Mouse (Mus musculus) forelimb bud, embryonic 11.5 days (tissue): ENCODE measurements around the gene Cby3.

Experiments used
- DNase-seq: peaks from one replicate; pipeline ENCODE4 v3.0.0-alpha.2; 2012; ENCODE audit warnings: low read depth, low spot score

Cby3 gene

GRCm38 (mm10) chr11:50364548-50364947, 10.3 kb downstream of the Cby3 start:
- peak; percentile 80 for DNase-seq

GRCm38 (mm10) chr11:50365322-50365721, 11.1 kb downstream of the Cby3 start:
- no peak for DNase-seq

DNA sequence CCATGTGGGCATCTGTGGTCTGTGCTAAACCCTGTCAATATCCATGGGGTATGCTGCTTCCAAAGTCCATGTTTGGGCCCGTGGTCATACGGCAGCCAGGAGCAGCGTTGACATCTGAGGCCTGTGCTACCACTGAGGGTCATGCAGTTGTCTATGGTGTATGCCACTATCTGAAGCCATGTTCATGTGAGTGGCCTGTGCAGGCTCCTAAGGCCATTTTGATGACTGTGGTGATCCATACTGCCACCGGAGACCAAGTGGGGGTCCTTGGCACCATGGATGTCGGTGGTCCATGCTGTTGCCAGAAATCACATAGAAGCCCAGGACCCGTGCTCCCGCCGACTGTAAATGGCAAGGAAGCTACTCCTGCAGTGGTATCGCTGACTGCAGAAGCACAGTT, 13.3 kb downstream of the Cby3 start:
- DNase-seq: no peak

GRCm38 (mm10) chr11:50369360-50369911, 15.2 kb downstream of the Cby3 start:
- DNase-seq: no peak

DNA sequence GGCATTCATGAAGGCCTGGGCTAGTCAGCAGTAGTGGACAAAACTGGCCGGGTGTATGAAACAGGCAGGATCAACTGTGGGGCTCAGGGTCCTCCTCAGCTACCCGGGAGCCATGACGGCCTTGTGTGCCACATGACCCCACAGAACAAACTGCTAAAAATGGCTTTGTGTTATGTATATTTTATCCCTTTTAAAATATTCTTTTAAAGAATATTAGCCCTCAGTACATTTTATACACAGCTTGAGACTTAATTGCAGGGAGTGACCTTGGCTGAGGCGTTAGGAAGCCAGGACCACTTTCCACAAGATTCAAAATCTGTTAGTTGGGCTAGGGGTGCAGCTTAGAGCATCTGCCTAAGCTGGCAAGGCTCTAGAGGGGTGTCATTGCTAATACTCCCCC, 16.7 kb downstream of the Cby3 start:
- no peak for DNase-seq

DNA sequence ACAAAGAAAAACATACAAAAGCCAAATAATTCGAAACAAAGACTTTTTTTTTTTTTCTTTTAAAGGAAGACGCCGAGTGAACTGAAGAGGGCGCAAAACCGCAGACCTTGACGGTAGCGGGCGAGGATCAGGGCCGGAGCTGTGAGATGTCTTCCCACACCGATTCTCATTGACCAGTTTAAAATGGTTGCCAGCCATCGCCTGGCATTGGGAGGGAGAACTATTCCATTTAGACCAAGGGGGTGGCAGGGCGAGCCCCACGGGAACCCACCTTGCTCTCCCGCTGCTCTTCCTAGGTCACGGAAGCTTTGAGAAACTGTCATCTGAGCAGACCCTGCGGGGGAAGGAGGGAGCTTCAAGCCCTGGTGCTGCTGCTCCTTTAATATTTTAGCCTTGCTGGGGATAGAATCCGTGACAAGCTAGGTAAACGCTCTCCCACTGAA, 17.2 kb downstream of the Cby3 start:
- DNase-seq: peak; percentile 56

DNA sequence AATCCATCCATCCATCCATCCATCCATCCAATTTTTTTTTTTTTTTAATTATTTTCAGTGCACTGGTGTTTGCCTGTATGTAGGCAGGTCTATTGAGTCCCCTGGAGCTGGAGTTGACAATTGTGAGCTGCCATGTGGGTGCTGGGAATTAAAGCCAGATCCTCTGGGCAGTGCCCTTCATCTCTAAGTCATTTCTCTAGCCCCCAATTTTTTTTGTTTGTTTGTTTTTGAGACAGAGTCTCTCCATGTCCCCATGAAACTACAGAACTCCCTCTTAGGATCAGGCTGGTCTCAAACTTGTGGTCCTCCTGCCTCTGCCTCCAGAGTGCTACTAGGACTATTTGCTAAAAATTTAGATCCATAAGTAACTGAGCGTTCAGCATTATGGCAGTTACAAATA, 17.6 kb downstream of the Cby3 start:
- no peak for DNase-seq

DNA sequence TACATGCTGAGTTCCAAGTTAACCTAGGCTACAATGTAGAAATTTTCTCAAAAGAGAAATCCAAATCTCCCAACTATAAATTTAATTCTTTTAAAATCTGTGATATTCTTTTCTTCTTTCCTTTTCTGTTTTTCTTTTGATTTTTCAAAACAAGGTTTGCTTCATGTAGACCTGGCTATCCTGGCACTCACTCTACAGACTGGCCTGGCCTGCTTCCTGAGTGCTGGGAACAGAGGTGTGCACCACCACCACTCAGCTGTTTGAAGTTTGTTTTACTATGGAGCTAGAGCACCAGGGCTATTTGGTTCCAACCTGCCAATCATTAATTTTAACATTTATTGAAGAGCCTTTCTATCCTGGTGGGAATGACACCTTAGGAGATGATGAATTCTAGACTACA, 18.8 kb downstream of the Cby3 start:
- no peak for DNase-seq

- no peak for DNase-seq
Measured at GRCm38 (mm10) chr11:50373621-50374020, 19.4 kb downstream of the Cby3 start.

GRCm38 (mm10) chr11:50374286-50375015, 20.2 kb downstream of the Cby3 start:
- no peak for DNase-seq

DNA sequence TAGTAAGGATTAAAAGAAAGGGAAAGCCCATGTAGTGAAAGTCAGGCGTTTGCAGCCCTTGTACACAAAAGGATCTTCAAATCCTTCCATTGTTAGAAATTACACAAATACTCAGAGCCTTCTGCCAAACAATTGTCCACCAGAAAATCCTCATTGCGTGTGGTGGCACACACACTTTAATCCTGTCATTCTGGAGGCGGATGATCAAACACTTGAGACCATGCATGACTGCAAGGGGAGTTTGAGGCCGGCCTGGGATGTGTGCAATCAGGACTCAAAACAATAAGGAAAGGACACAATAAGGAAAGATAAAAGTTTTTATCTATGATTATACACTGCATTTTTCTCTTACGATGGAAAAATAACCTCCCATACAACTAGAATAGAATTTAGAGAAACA, 21.2 kb downstream of the Cby3 start:
- no peak for DNase-seq

- DNase-seq: no peak
Measured at GRCm38 (mm10) chr11:50376156-50376790, 22.0 kb downstream of the Cby3 start.

DNA sequence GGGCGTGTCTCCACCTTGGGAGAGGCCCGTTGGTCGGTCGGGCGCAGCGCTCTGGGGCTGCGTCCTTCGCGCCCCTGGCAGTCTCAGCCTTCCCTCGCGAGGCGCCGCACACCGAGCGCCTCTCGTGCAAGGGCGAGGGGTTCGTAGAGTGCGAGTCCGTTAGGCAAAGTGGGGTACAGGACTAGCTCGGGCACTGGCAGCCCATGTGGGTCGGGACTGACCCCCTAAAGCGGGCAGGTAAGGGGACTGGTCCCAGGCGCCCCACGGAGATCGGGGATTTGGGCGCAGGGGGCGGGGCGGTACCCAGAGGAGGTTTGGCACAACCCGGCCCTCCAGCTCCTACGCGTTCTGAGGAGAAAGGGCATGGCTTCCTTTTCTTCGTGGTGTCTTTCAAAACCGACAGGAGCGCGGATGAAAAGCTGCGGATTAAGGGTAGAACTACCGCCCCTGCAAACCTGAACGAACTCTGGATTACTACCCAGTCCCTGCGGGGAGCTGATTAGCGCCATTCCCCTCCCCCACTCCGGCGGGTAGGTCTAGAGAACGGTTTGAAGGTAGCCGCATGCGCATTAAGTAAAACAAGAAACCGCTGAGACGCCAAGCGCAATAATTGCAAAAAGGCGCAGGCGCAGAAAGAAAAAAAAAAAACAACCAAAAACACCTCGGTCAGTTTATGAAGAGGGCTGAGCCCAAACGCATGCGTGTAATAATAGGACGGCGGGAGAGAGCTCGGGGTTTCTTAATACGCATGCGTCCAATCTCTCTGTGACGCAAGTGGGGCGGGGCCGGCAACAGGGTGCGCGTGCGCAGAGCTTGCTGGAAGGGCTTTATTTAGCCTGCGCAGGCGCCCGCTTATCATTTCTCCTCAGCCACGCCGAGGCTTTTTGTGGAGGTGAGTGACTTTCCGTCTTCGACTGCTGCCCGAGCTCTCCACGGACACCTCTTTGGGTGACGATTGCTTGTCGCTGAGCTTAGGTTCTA, 22.9 kb downstream of the Cby3 start, which contains the start of gene Hnrnph1:
TSS of gene Hnrnph1 (plus strand) at position 80 of the 981 bp plus-strand sequence.
- peak; percentile 99 for DNase-seq

DNA sequence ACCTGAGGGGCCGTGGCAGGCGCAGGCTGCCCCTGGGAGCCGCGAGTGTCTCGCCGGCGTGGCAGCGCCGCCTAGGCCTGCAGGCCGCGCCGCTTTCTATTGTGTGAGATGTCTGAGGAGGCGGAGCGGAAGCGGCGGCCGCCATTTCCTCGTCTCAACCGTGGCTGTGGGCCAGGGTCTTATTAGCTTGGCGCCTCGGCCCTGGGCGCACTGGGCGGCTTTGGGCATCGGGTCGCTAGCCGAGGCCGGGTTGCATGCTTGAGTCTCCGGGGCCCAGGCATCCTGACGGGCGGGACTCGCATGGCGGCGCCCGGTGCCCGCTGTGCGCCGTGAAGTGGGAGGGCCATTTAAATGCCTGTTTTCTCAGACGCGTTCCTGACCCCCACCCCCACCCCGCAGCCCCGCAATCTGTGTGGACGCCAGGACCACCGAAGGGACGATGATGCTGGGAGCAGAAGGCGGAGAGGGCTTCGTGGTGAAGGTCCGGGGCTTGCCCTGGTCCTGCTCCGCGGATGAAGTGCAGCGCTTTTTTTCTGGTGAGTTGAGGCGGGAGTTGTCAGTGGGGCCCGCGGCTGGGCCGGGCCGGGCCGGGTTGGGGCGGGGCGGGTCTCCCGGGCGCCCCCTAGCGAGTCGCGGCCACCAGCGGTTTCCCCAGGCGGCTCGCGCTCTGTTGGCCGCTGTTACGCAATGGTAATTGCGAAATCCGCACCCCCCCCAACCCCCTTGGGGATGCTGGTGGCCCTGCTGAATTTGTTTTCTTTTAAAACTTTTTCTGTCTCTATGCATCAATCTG, 23.8 kb downstream of the Cby3 start:
- DNase-seq: peak; percentile 70

- DNase-seq: no peak
Measured at GRCm38 (mm10) chr11:50379023-50379752, 24.9 kb downstream of the Cby3 start.

GRCm38 (mm10) chr11:50381311-50381710, 27.0 kb downstream of the Cby3 start:
- no peak for DNase-seq

- DNase-seq: no peak
Measured at GRCm38 (mm10) chr11:50387167-50387679, 33.0 kb downstream of the Cby3 start.

- DNase-seq: no peak
Measured at GRCm38 (mm10) chr11:50387697-50388096, 33.4 kb downstream of the Cby3 start.

DNA sequence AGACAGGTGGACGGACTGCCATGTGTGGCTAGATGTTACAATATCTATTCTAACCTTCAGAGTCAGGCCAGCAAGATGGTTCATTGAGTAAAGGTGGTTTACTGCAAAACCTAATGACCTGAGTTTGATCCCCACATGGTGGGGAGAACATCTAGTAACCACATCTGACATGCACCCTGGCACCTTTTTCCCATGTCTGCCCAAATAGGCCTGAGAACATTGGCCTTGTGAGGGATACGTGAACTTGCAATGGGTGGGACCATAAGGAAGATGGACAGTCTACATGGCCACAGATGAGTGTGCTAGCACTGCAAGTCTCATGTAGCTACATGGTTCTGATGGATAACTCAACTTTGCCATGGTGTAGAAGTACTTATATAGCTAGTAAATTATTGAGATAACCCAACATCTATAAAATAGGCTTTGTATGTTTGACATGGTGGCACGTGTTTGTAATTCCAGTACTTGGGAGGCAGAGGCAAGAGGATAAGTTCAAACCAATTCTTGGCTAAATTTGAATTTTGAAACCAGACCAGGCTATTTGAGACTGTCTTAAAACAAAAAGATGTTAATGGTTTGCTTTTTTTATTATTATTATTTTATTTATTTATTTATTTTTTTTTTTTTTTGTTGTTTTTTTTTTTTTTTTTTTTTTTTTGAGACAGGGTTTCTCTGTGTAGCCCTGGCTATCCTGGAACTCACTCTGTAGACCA, 34.1 kb downstream of the Cby3 start:
- DNase-seq: no peak
